Mouse (Mus musculus) right cerebral cortex, postnatal 36 days (tissue): Measurements from ENCODE around the gene Olfr312.
A peak's percentile ranks its signal among the peaks of the same experiment; 100 is the strongest.

Experiments
- DNase-seq, 2 experiments: peaks; one replicate each; pipeline ENCODE4 v3.0.0; 2022; ENCODE audit warnings: low spot score in 2 of 2, mixed read lengths in 1 of 2

Gene Olfr312

GRCm38 (mm10) chr11:58860744-58861143 is 31.7 kb downstream of the Olfr312 start:
- DNase-seq = no peak

GRCm38 (mm10) chr11:58867039-58867953 is 38.3 kb downstream of the Olfr312 start, which contains the start of gene 2810021J22Rik:
2810021J22Rik (plus strand) TSS chr11:58867216.
- DNase-seq = peak; percentile 72 to 77

GRCm38 (mm10) chr11:58867954-58868330 is 38.9 kb downstream of the Olfr312 start:
- no peak for DNase-seq

GRCm38 (mm10) chr11:58870961-58871360 is 41.9 kb downstream of the Olfr312 start:
- DNase-seq = no peak

- DNase-seq = no peak
Measured at GRCm38 (mm10) chr11:58883756-58884155, 54.7 kb downstream of the Olfr312 start.
